Mouse (Mus musculus) urinary bladder, postnatal 36 days (tissue): ENCODE measurements around the gene Mrgpra1.
"Not testable (repeated sequence)": the region's sequence is repeated elsewhere in the genome, so short reads cannot be mapped to it uniquely, and the experiment has no call there.

Experiments
- DNase-seq, 2 experiments: peaks; one replicate each; pipeline ENCODE4 v3.0.0; 2022; ENCODE audit warnings: low spot score in 2 of 2, mixed read lengths in 1 of 2

Mrgpra1 gene

GRCm38 (mm10) chr7:47354140-47354539 lies at the start of gene Mrgpra1:
Mrgpra1 (minus strand) TSS chr7:47354240.
- DNase-seq: no peak

DNA sequence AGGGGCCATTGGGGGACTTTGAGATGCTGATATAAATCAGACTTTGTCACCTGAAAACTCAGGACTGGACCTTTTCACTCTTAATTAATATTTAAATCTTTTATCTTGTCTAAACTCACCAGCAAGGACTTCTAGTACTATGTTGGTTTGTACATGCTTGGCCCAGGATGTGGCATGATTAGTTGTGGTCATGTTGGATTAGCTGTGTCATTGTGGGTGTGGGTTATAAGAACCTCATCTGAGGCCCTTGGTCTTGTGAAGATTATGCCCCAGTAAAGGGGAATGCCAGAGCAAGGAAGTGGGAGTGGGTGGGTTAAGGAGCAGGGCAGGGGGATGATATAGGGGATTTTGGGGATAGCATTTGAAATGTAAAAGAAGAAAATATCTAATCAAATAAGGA lies 47.1 kb upstream of the Mrgpra1 start:
- DNase-seq: no peak

DNA sequence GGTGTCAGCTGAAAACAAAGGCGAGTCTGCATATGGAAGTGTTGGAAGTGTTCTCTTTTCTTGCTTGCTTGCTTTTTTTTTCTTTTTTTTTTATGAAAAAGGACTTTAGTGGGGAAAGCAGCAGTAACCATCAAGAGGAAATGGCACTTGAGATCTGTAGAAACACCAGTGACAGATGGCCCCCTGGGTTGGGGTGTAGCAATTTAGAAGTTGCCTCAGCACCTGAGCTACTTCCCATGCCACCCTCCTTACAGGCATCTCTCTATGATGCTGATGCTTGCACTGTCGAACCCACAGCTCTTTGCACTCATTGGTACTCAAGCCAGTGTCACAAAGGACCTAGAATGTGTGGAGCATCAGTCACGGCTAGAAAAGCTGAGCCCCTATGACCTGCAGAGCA lies 5.6 kb downstream of the Mrgpra1 start:
- DNase-seq: no peak

GRCm38 (mm10) chr7:47345905-47346478 lies 8.0 kb downstream of the Mrgpra1 start:
- no peak for DNase-seq

DNA sequence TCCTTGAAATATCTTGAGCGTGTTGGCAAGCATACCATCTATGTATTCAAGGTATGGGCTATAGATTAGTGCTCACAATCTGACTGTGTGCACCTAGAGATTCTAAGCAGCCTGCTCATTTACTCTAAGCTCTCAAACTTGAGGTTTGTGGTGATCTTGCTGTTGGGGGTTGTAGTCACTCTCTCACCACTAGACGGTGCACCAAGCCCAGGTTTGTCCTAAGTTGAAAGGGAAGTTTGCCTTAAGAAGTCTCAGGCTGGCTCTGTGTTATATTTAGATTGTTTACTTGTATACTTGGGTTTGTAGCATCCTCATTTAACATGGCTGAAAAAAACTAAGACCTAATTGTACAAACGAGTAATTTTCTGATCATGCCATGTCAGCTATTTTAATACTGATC lies 12.2 kb downstream of the Mrgpra1 start:
- DNase-seq: not testable (repeated sequence)

DNA sequence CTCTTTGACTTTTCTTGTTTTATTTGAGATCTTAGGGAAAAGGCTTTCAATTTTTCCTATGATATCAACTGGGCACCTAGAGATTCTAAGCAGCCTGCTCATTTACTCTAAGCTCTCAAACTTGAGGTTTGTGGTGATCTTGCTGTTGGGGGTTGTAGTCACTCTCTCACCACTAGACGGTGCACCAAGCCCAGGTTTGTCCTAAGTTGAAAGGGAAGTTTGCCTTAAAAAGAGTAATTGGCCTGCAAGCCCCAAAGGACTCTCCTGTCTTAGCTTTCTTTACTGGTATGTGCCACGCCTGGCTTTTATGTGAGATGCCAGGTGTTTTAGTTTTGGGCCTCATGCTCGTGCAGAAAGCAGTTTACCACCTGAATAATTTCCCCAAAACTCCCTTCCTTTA lies 12.7 kb downstream of the Mrgpra1 start:
- not testable (repeated sequence) for DNase-seq

GRCm38 (mm10) chr7:47318299-47318698 lies 35.7 kb downstream of the Mrgpra1 start:
- DNase-seq: no peak

- no peak for DNase-seq
Observed at GRCm38 (mm10) chr7:47312289-47312688, 41.8 kb downstream of the Mrgpra1 start.

GRCm38 (mm10) chr7:47309855-47310254 lies 44.2 kb downstream of the Mrgpra1 start:
- DNase-seq: no peak

DNA sequence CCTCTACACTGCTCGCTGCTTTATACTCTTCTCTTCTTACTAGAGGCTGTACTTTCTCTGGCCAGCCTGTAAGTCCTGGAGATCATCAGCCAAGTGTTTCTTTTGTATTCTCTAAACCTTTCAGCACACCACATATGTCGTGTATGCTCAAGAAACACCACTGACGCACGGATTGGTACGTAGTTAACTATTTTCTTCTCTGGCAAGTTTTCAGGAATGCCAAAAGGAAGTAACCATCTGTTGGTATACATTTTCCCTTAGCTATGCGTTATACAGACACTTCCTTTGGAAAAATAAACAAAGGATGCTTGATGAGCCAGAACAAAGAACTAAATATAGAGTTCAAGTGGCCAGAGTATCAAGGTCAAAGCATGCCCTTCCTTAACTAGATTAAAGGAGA lies 49.4 kb downstream of the Mrgpra1 start:
- DNase-seq: not testable (repeated sequence)

GRCm38 (mm10) chr7:47299612-47300011 lies 54.4 kb downstream of the Mrgpra1 start:
- not testable (repeated sequence) for DNase-seq
